Mouse (Mus musculus) embryonic facial prominence, embryonic 15.5 days (tissue): ENCODE measurements around the gene Thrb. TPM values are rescaled to one million over a fixed set of nuclear protein-coding genes. Genes with fewer than 3 reads are reported as not detected.

Experiments
- ATAC-seq: fragments of 200-750 bp; cut with Nextera tagmentation; 2 replicates; pipeline ENCODE4 v1.8.0; 2017; ENCODE audit warnings: low read depth, moderate TSS enrichment; ENCODE audit not compliant: insufficient number of reproducible peaks, low FRiP score, low TSS enrichment
- H3K27ac ChIP-seq: fragments of 300-500 bp; sonication (generic); replicated peaks from 2 replicates; pipeline ENCODE4 v1.5.1; 2015; ENCODE audit warnings: mild to moderate bottlenecking, inconsistent platforms
- H3K27me3 ChIP-seq: fragments of 300-500 bp; sonication (generic); 2 replicates; pipeline ENCODE4 v1.6.1; 2015; ENCODE audit warnings: inconsistent platforms
- H3K36me3 ChIP-seq: fragments of 300-500 bp; sonication (generic); 2 replicates; pipeline ENCODE4 v1.6.1; 2015; ENCODE audit warnings: mild to moderate bottlenecking, inconsistent platforms
- H3K4me1 ChIP-seq: fragments of 300-500 bp; sonication (generic); 2 replicates; pipeline ENCODE4 v1.6.1; 2015; ENCODE audit warnings: inconsistent platforms
- H3K4me2 ChIP-seq: fragments of 300-500 bp; sonication (generic); replicated peaks from 2 replicates; pipeline ENCODE4 v1.6.1; 2015; ENCODE audit warnings: mild to moderate bottlenecking, inconsistent platforms
- H3K4me3 ChIP-seq: fragments of 300-500 bp; sonication (generic); replicated peaks from 2 replicates; pipeline ENCODE4 v1.5.1; 2015; ENCODE audit warnings: mild to moderate bottlenecking, inconsistent platforms
- H3K9ac ChIP-seq: fragments of 300-500 bp; sonication (generic); 2 replicates; pipeline ENCODE4 v1.6.1; 2015; ENCODE audit warnings: inconsistent platforms
- H3K9me3 ChIP-seq: fragments of 300-500 bp; sonication (generic); replicated peaks from 2 replicates; pipeline ENCODE4 v1.6.1; 2016; ENCODE audit warnings: inconsistent platforms
- WGBS: fragments of 180-500 bp; shearing (Covaris S2); methylation state at CpG from one replicate; pipeline ENCODE4 v1.1.7; 2015; 5-methylcytosine and 5-hydroxymethylcytosine counted together
- polyA plus RNA-seq: library from polyadenylated mRNA; unstranded; fragments of >200 nt; fragmentation: Nextera tagmentation; extraction: Ambion mirVana; gene quantifications from 2 replicates; pipeline ENCODE4 v1.2.1, GENCODE M21; 2015

Thrb gene
- polyA plus RNA-seq, 1 experiment from 2014 or later: 4.4 TPM

- no peaks in the 10 kb centered on the region for H3K9me3 ChIP-seq
- no peak overlapping the region for H3K4me3 ChIP-seq
- H3K4me2 ChIP-seq: no peak overlapping the region
- no peaks in the 10 kb centered on the region for H3K27me3 ChIP-seq
- H3K36me3 ChIP-seq: no peaks in the 10 kb centered on the region
- H3K27ac ChIP-seq: no peak overlapping the region
- H3K4me1 ChIP-seq: no peaks in the 10 kb centered on the region
- H3K9ac ChIP-seq: no peak overlapping the region
- no peak for ATAC-seq
- WGBS: 71% methylated on average over 2 of the region's 2 CpGs
Measured at GRCm38 (mm10) chr14:17846700-17847099, 186.6 kb downstream of the Thrb start.

GRCm38 (mm10) chr14:17847211-17847610, 187.2 kb downstream of the Thrb start:
- Histone ChIP-seq H3K27me3 (no peaks in the 10 kb centered on the region), H3K4me1 (no peaks in the 10 kb centered on the region), H3K4me3 (no peak overlapping the region), H3K36me3 (no peaks in the 10 kb centered on the region), H3K9me3 (no peaks in the 10 kb centered on the region), H3K27ac (no peak overlapping the region), H3K4me2 (no peak overlapping the region), H3K9ac (no peak overlapping the region)
- no peak for ATAC-seq
- 40% methylated on average over 8 of the region's 8 CpGs for WGBS

- 38% methylated on average over 4 of the region's 4 CpGs for WGBS
- no peak for ATAC-seq
- no peaks in the 10 kb centered on the region for H3K4me1 ChIP-seq
- H3K9ac ChIP-seq: no peak overlapping the region
- no peaks in the 10 kb centered on the region for H3K27me3 ChIP-seq
- no peaks in the 10 kb centered on the region for H3K9me3 ChIP-seq
- no peak overlapping the region for H3K4me2 ChIP-seq
- H3K27ac ChIP-seq: no peak overlapping the region
- no peaks in the 10 kb centered on the region for H3K36me3 ChIP-seq
- no peak overlapping the region for H3K4me3 ChIP-seq
Measured at GRCm38 (mm10) chr14:17850355-17850754, 190.3 kb downstream of the Thrb start.

GRCm38 (mm10) chr14:17852236-17852635, 192.2 kb downstream of the Thrb start:
- no peaks in the 10 kb centered on the region for H3K4me1 ChIP-seq
- H3K27me3 ChIP-seq: no peaks in the 10 kb centered on the region
- no peaks in the 10 kb centered on the region for H3K9me3 ChIP-seq
- H3K9ac ChIP-seq: no peak overlapping the region
- no peaks in the 10 kb centered on the region for H3K36me3 ChIP-seq
- no peak overlapping the region for H3K27ac ChIP-seq
- no peak overlapping the region for H3K4me3 ChIP-seq
- H3K4me2 ChIP-seq: no peak overlapping the region
- no peak for ATAC-seq
- WGBS: 85% methylated on average over 2 of the region's 2 CpGs

GRCm38 (mm10) chr14:17859790-17860385, 199.8 kb downstream of the Thrb start:
- no peaks in the 10 kb centered on the region for H3K4me1 ChIP-seq
- H3K4me2 ChIP-seq: no peak overlapping the region
- no peaks in the 10 kb centered on the region for H3K36me3 ChIP-seq
- no peaks in the 10 kb centered on the region for H3K27me3 ChIP-seq
- H3K9me3 ChIP-seq: no peaks in the 10 kb centered on the region
- no peak overlapping the region for H3K4me3 ChIP-seq
- no peak for ATAC-seq
- H3K9ac ChIP-seq: no peak overlapping the region
- no peak overlapping the region for H3K27ac ChIP-seq
- 63% methylated on average over 5 of the region's 5 CpGs for WGBS

- no peak overlapping the region for H3K27ac ChIP-seq
- WGBS: 75% methylated on average over 3 of the region's 3 CpGs
- H3K4me2 ChIP-seq: no peak overlapping the region
- no peaks in the 10 kb centered on the region for H3K36me3 ChIP-seq
- no peaks in the 10 kb centered on the region for H3K27me3 ChIP-seq
- no peak overlapping the region for H3K9ac ChIP-seq
- H3K4me3 ChIP-seq: no peak overlapping the region
- H3K9me3 ChIP-seq: no peaks in the 10 kb centered on the region
- H3K4me1 ChIP-seq: no peaks in the 10 kb centered on the region
- no peak for ATAC-seq
Measured at GRCm38 (mm10) chr14:17862651-17863050, 202.6 kb downstream of the Thrb start.

- Histone ChIP-seq H3K4me1 (no peaks in the 10 kb centered on the region), H3K27ac (no peak overlapping the region)
Measured at GRCm38 (mm10) chr14:17863701-17864320, 203.8 kb downstream of the Thrb start.

GRCm38 (mm10) chr14:17868326-17868725, 208.3 kb downstream of the Thrb start:
- no peaks in the 10 kb centered on the region for H3K36me3 ChIP-seq
- WGBS: 51% methylated on average over 6 of the region's 6 CpGs
- no peaks in the 10 kb centered on the region for H3K9me3 ChIP-seq
- no peak overlapping the region for H3K27ac ChIP-seq
- no peak overlapping the region for H3K4me3 ChIP-seq
- no peak overlapping the region for H3K4me2 ChIP-seq
- no peak overlapping the region for H3K9ac ChIP-seq
- H3K4me1 ChIP-seq: no peaks in the 10 kb centered on the region
- ATAC-seq: no peak
- H3K27me3 ChIP-seq: no peaks in the 10 kb centered on the region

More at GRCm38 (mm10) chr14:17863701-17864320, 203.8 kb downstream of the Thrb start:
- Histone ChIP-seq H3K4me2 (no peak overlapping the region), H3K4me3 (no peak overlapping the region), H3K27me3 (no peaks in the 10 kb centered on the region), H3K36me3 (no peaks in the 10 kb centered on the region), H3K9me3 (no peaks in the 10 kb centered on the region), H3K9ac (no peak overlapping the region)
- no peak for ATAC-seq
- WGBS: 70% methylated on average over 6 of the region's 6 CpGs

- whole genome bisulfite sequencing: 44% methylated on average over 2 of the region's 2 CpGs
- Histone ChIP-seq H3K4me1 (no peaks in the 10 kb centered on the region), H3K9me3 (no peaks in the 10 kb centered on the region), H3K36me3 (no peaks in the 10 kb centered on the region), H3K4me3 (no peak overlapping the region), H3K27me3 (no peaks in the 10 kb centered on the region), H3K4me2 (no peak overlapping the region), H3K9ac (no peak overlapping the region), H3K27ac (no peak overlapping the region)
- no peak for ATAC-seq
Measured at GRCm38 (mm10) chr14:17875946-17876345, 215.9 kb downstream of the Thrb start.

GRCm38 (mm10) chr14:17879446-17879845, 219.4 kb downstream of the Thrb start:
- Histone ChIP-seq H3K4me3 (no peak overlapping the region), H3K27me3 (no peaks in the 10 kb centered on the region), H3K9ac (no peak overlapping the region), H3K4me2 (no peak overlapping the region), H3K27ac (no peak overlapping the region), H3K9me3 (no peaks in the 10 kb centered on the region), H3K4me1 (no peaks in the 10 kb centered on the region), H3K36me3 (no peaks in the 10 kb centered on the region)
- 89% methylated on average over 5 of the region's 5 CpGs for WGBS
- no peak for ATAC-seq

- 82% methylated on average over 13 of the region's 13 CpGs for WGBS
- no peaks in the 10 kb centered on the region for H3K36me3 ChIP-seq
Measured at GRCm38 (mm10) chr14:17884884-17885283, 224.8 kb downstream of the Thrb start.

GRCm38 (mm10) chr14:17885320-17885719, 225.3 kb downstream of the Thrb start:
- Histone ChIP-seq H3K27ac (no peak overlapping the region), H3K9ac (no peak overlapping the region), H3K4me2 (no peak overlapping the region), H3K4me1 (no peaks in the 10 kb centered on the region), H3K36me3 (no peaks in the 10 kb centered on the region), H3K27me3 (no peaks in the 10 kb centered on the region), H3K4me3 (no peak overlapping the region), H3K9me3 (no peaks in the 10 kb centered on the region)
- ATAC-seq: no peak
- 77% methylated on average over 3 of the region's 3 CpGs for WGBS

More at GRCm38 (mm10) chr14:17884884-17885283, 224.8 kb downstream of the Thrb start:
- Histone ChIP-seq H3K4me3 (no peak overlapping the region), H3K4me1 (no peaks in the 10 kb centered on the region), H3K27me3 (no peaks in the 10 kb centered on the region), H3K27ac (no peak overlapping the region), H3K4me2 (no peak overlapping the region), H3K9ac (no peak overlapping the region), H3K9me3 (no peaks in the 10 kb centered on the region)
- no peak for ATAC-seq
